In genomic region chr3:89577154-89577553, GRCm38 (mm10) we compare ENCODE assay signal across 22 mouse cellular contexts. TPM values are rescaled to one million over a fixed set of nuclear protein-coding genes. Genes with fewer than 3 reads are reported as not detected.
"Had no signal": no experiment of that assay in that cellular context is flagged by ENCODE, and none has a peak within 500 bp of the region (broad histone marks: within the 10 kb centered on the region; RNA-seq: fewer than 3 reads in every experiment).

No protein-coding gene starts in this region.

- H3K4me3 ChIP-seq: kidney, embryonic 15.5 days; limb, embryonic 10.5 days; limb, embryonic 13.5 days; midbrain, embryonic 12.5 days; midbrain, embryonic 15.5 days; myocyte; neural tube, embryonic 13.5 days had no signal

- H3K27me3 ChIP-seq: limb, embryonic 13.5 days; midbrain, embryonic 12.5 days; midbrain, embryonic 15.5 days; neural tube, embryonic 13.5 days had no signal

- H3K9ac ChIP-seq: kidney, embryonic 15.5 days; limb, embryonic 13.5 days; lung, embryonic 14.5 days; midbrain, embryonic 12.5 days; midbrain, embryonic 15.5 days; neural tube, embryonic 13.5 days had no signal

- H3K9me3 ChIP-seq: kidney, embryonic 15.5 days; limb, embryonic 10.5 days; limb, embryonic 13.5 days; midbrain, embryonic 15.5 days; neural tube, embryonic 13.5 days had no signal

- H3K36me3 ChIP-seq: kidney, embryonic 15.5 days; limb, embryonic 10.5 days; limb, embryonic 13.5 days; midbrain, embryonic 12.5 days; midbrain, embryonic 15.5 days; neural tube, embryonic 13.5 days had no signal

- H3K4me2 ChIP-seq: kidney, embryonic 15.5 days; limb, embryonic 13.5 days; lung, embryonic 14.5 days; midbrain, embryonic 12.5 days; midbrain, embryonic 15.5 days; neural tube, embryonic 13.5 days had no signal

- DNase-seq: kidney, adult 11 months; kidney, adult 8-10 months; kidney, postnatal 10 days; kidney, postnatal 36 days; lung, embryonic 14.5 days; lung, postnatal 10 days; right cerebral cortex, postnatal 14 days; right cerebral cortex, postnatal 4 days; thymus, adult 2 months; thymus, postnatal 14 days; thymus, postnatal 4 days had no signal

- H3K27ac ChIP-seq: kidney, embryonic 15.5 days; limb, embryonic 10.5 days; limb, embryonic 13.5 days; midbrain, embryonic 12.5 days; midbrain, embryonic 15.5 days; neural tube, embryonic 13.5 days; stomach, postnatal 0 days had no signal

- ATAC-seq: midbrain, embryonic 15.5 days had no signal

RNA-seq across cellular contexts. Expression of gene Kcnn3, which starts 57.2 kb away (rescaled TPM):
- total RNA-seq: megakaryocyte-erythroid progenitor cell, adult 5-6 weeks; monocyte, adult 5-6 weeks; neutrophil, adult 5-6 weeks had no signal
